Mouse (Mus musculus): ENCODE measurements at regions not wholly inside any gene's neighbourhood (a gene's known extent, or its start where the extent isn't known, plus 50 kb on each side); places are given as distances from the start of the nearest gene placed in this dataset.

GRCm38 (mm10) chr4:56393793-56394192 is 346.1 kb upstream of the Gm26657 start:
- TF ChIP-seq CTCF (IDR thresholded peaks at IDR 0.05; ENCODE audit: low read depth) (no peak), EP300 (optimal IDR thresholded peaks at IDR 0.05) (no peak)

All from stomach, postnatal 0 days (tissue).